ENCODE assay signal across 8 mouse cellular contexts in the genomic region with DNA sequence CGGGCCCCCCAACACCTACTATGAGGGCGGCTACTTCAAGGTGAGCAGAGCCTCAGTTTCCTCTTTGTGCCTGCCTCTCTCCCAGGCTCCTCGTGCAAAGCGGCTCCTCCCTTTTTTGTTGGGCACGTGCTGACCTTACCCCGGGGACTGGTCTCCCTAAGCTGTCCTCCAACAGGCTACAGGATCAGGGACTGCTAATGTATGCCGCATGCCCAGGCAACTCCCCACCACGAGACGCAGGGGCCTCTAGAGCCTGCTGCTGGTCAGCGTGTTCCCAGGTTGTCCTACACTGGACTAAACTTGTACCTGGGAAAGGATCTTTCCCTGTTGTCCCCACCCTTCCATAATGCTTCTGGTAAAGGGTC. TPM values are rescaled to one million over a fixed set of nuclear protein-coding genes. Genes with fewer than 3 reads are reported as not detected.
DNase-seq lines count a peak whose midpoint lies in the region; ATAC-seq and TF ChIP-seq lines count a peak whose summit lies in the region.

No protein-coding gene starts in this region.

- no peaks in the 10 kb centered on the region for H3K27me3 ChIP-seq in CH12.LX (replicated peaks)
- no peaks in the 10 kb centered on the region for H3K27me3 ChIP-seq in embryonic facial prominence, embryonic 13.5 days
- no peaks in the 10 kb centered on the region for H3K27me3 ChIP-seq in intestine, embryonic 15.5 days (replicated peaks)

- 0% methylated on average over 10 of the region's 10 CpGs for WGBS in embryonic facial prominence, embryonic 13.5 days
- under 1% methylated on average over 10 of the region's 10 CpGs for whole genome bisulfite sequencing in intestine, embryonic 15.5 days
- WGBS in macrophage (ENCODE audit: missing documents) = under 1% methylated on average over 10 of the region's 10 CpGs

- H3K4me1 ChIP-seq in CH12.LX (ENCODE audit: control insufficient read depth in 1 of 2, insufficient read depth in 2 of 2) = peaks cover 24 to 35% of the 10 kb centered on the region in 2 experiments
- H3K4me1 ChIP-seq in embryonic facial prominence, embryonic 13.5 days = peaks cover 22% of the 10 kb centered on the region
- peaks cover 24% of the 10 kb centered on the region for H3K4me1 ChIP-seq in intestine, embryonic 15.5 days (replicated peaks)

- in situ Hi-C loops in CH12.LX (cut with MboI; ENCODE audit: low pct_ligation_motif_present, low pct_unique_long_range_greater_than_20kb, low sequenced_read_pairs) = no loop called here

- dilution Hi-C loops in CH12.LX (cut with MboI; ENCODE audit: extremely low pct_ligation_motif_present, extremely low pct_unique_long_range_greater_than_20kb, low sequenced_read_pairs) = no loop called here

- TF ChIP-seq POLR2A in CH12.LX (IDR thresholded peaks at IDR 0.05; ENCODE audit: low read depth, low read length) = no peak

- no peak for TF ChIP-seq CTCF in CH12.LX (conservative IDR thresholded peaks at IDR 0.05 in 1 of 2, IDR thresholded peaks at IDR 0.05 in 1 of 2; ENCODE audit: low read depth in 2 of 2, low read length in 2 of 2)

- H3K36me3 ChIP-seq in CH12.LX (replicated peaks in 1 of 2; ENCODE audit: control insufficient read depth in 1 of 2, insufficient read depth in 1 of 2, low read length in 1 of 2) = peaks cover 28 to 42% of the 10 kb centered on the region in 2 experiments
- peaks cover 38% of the 10 kb centered on the region for H3K36me3 ChIP-seq in embryonic facial prominence, embryonic 13.5 days
- H3K36me3 ChIP-seq in intestine, embryonic 15.5 days = peaks cover 26% of the 10 kb centered on the region
- peaks cover 31% of the 10 kb centered on the region for H3K36me3 ChIP-seq in macrophage (ENCODE audit: inconsistent target)

- ATAC-seq in embryonic facial prominence, embryonic 13.5 days (ENCODE audit: insufficient number of reproducible peaks, insufficient read depth, low FRiP score, low TSS enrichment, low read depth) = no peak
- ATAC-seq in intestine, embryonic 15.5 days = peak; percentile 3; the same call in 1 of the 2 replicates

- H3K27ac ChIP-seq in CH12.LX (ENCODE audit: insufficient read depth, low read depth) (peak overlapping the region; percentile 58), macrophage (peak overlapping the region; percentile 77)
- H3K27ac ChIP-seq in embryonic facial prominence, embryonic 13.5 days = peak overlapping the region; percentile 71
- peak overlapping the region; percentile 74 for H3K27ac ChIP-seq in intestine, embryonic 15.5 days

- peak overlapping the region; percentile 97 for H3K9ac ChIP-seq in CH12.LX (ENCODE audit: insufficient read depth, low read depth)
- peak overlapping the region; percentile 90 for H3K9ac ChIP-seq in embryonic facial prominence, embryonic 13.5 days
- H3K9ac ChIP-seq in intestine, embryonic 15.5 days = peak overlapping the region; percentile 80

- TF ChIP-seq RAD21 in CH12.LX (IDR thresholded peaks at IDR 0.05; ENCODE audit: low read depth, low read length) = no peak

- intact Hi-C loops in heart, postnatal 25 days (cut with DNase I) = no loop called here

- no peak for TF ChIP-seq EP300 in CH12.LX (IDR thresholded peaks at IDR 0.05; ENCODE audit: low read length)

- peaks cover 2% of the 10 kb centered on the region for H3K9me3 ChIP-seq in CH12.LX (replicated peaks; ENCODE audit: low read length)
- H3K9me3 ChIP-seq in embryonic facial prominence, embryonic 13.5 days = no peaks in the 10 kb centered on the region
- no peaks in the 10 kb centered on the region for H3K9me3 ChIP-seq in intestine, embryonic 15.5 days

- peak; percentile 96 for DNase-seq in heart, adult 11 months
- DNase-seq in heart, postnatal 25 days (ENCODE audit: low spot score) = no peak
- no peak for DNase-seq in CH12.LX (ENCODE audit: extremely low read depth)
- DNase-seq in thymus, postnatal 14 days = peak; percentile 48
- no peak for DNase-seq in yolk sac, embryonic 10.5 days (ENCODE audit: low spot score)

- H3K79me2 ChIP-seq in CH12.LX (replicated peaks; ENCODE audit: control insufficient read depth, extremely low read depth, insufficient read depth, poor library complexity, severe bottlenecking) (peaks cover 31% of the 10 kb centered on the region), macrophage (ENCODE audit: inconsistent target) (peaks cover 46% of the 10 kb centered on the region)

- H3K4me2 ChIP-seq in CH12.LX (ENCODE audit: insufficient read depth, low read depth, poor library complexity, severe bottlenecking) = peak overlapping the region; percentile 69; the same call in 1 of the 2 replicates
- peak overlapping the region; percentile 93 for H3K4me2 ChIP-seq in embryonic facial prominence, embryonic 13.5 days
- H3K4me2 ChIP-seq in intestine, embryonic 15.5 days (replicated peaks) = peak overlapping the region; percentile 84

- H3K4me3 ChIP-seq in CH12.LX (replicated peaks in 1 of 3; ENCODE audit: low read depth in 2 of 3, low read length in 2 of 3, poor library complexity in 1 of 3) = peak overlapping the region; percentile 92 to 98 (median 93)
- peak overlapping the region; percentile 89 for H3K4me3 ChIP-seq in embryonic facial prominence, embryonic 13.5 days
- peak overlapping the region; percentile 72 for H3K4me3 ChIP-seq in intestine, embryonic 15.5 days (replicated peaks)
- H3K4me3 ChIP-seq in macrophage (ENCODE audit: inconsistent target) = peak overlapping the region; percentile 99

TF ChIP-seq in CH12.LX, 34 proteins besides CTCF, POLR2A, EP300 and RAD21 (continues in another document):
- TF ChIP-seq MAX (IDR thresholded peaks at IDR 0.05; ENCODE audit: low read length) = peak; percentile 30; the same call in 1 of the 2 replicates

RNA-seq across cellular contexts. Expression of a gene that starts 0.5 kb away (rescaled TPM):
- 100 to 1,000 TPM; 183 to 190 TPM for total RNA-seq in heart, postnatal 25 days (2021)
- total RNA-seq in CH12.LX (2012; rRNA removed) = 335 and 348 TPM in 2 replicates
- total RNA-seq in CH12.LX (2014; rRNA removed) = 323 and 331 TPM in 2 replicates
- polyA plus RNA-seq in CH12.LX (2012; ENCODE audit: insufficient read length, low read depth) = 314 and 354 TPM in 2 replicates
- polyA plus RNA-seq in embryonic facial prominence, embryonic 13.5 days (2015; fragmentation: Nextera tagmentation; extraction: Ambion mirVana) = 102 and 106 TPM in 2 replicates
- 137 and 144 TPM in 2 replicates for polyA plus RNA-seq in intestine, embryonic 15.5 days (2015; fragmentation: Nextera tagmentation; extraction: Ambion mirVana)
- total RNA-seq in macrophage (2018; cell fraction: chromatin; rRNA removed) = 10 to 100 TPM; 13.0 to 60.5 (median 36.9) TPM
- 100 to 1,000 TPM in 15 of 26 experiments, 10 to 100 TPM in 11; 63.5 to 144 (median 105) TPM for total RNA-seq in macrophage (2018; cell fraction: cytosol; rRNA removed)
- total RNA-seq in macrophage (2018; cell fraction: nucleus; rRNA removed) = 10 to 100 TPM; 20.0 to 78.1 (median 41.8) TPM
- polyA plus RNA-seq in macrophage (2018) = 78.9 to 136 TPM (median 128 TPM) in 3 replicates

RNA-seq across cellular contexts. Expression of a gene that starts 6.3 kb away (rescaled TPM):
- total RNA-seq in heart, postnatal 25 days (2021) = 1 to 10 TPM; 6.0 to 7.2 TPM
- total RNA-seq in CH12.LX (2012; rRNA removed) = 0.17 and 0.67 TPM in 2 replicates
- total RNA-seq in CH12.LX (2014; rRNA removed) = 0.45 and 0.59 TPM in 2 replicates
- 0.30 and 0.73 TPM in 2 replicates for polyA plus RNA-seq in CH12.LX (2012; ENCODE audit: insufficient read length, low read depth)
- 0.81 and 0.84 TPM in 2 replicates for polyA plus RNA-seq in embryonic facial prominence, embryonic 13.5 days (2015; fragmentation: Nextera tagmentation; extraction: Ambion mirVana)
- polyA plus RNA-seq in intestine, embryonic 15.5 days (2015; fragmentation: Nextera tagmentation; extraction: Ambion mirVana) = 0.52 and 0.76 TPM in 2 replicates
- 1 to 10 TPM in 24 of 26 experiments, under 1 TPM in 1, not detected in 1; 0.62 to 6.0 (median 1.8) TPM for total RNA-seq in macrophage (2018; cell fraction: chromatin; rRNA removed)
- under 1 TPM in 22 of 26 experiments, not detected in 4; 0.09 to 0.70 (median 0.23) TPM for total RNA-seq in macrophage (2018; cell fraction: cytosol; rRNA removed)
- 1 to 10 TPM in 6 of 26 experiments, under 1 TPM in 13, not detected in 7; 0.46 to 2.8 (median 0.72) TPM for total RNA-seq in macrophage (2018; cell fraction: nucleus; rRNA removed)
- polyA plus RNA-seq in macrophage (2018) = 0.30 TPM in 1 of 3 replicates, not detected in the others

RNA-seq across cellular contexts. Expression of a gene that starts 13.4 kb away (rescaled TPM):
- 10 to 100 TPM; 18.3 to 19.4 TPM for total RNA-seq in heart, postnatal 25 days (2021)
- 33.7 and 58.9 TPM in 2 replicates for total RNA-seq in CH12.LX (2012; rRNA removed)
- 34.4 and 42.8 TPM in 2 replicates for total RNA-seq in CH12.LX (2014; rRNA removed)
- polyA plus RNA-seq in CH12.LX (2012; ENCODE audit: insufficient read length, low read depth) = 42.0 and 44.5 TPM in 2 replicates
- 58.1 and 62.1 TPM in 2 replicates for polyA plus RNA-seq in embryonic facial prominence, embryonic 13.5 days (2015; fragmentation: Nextera tagmentation; extraction: Ambion mirVana)
- polyA plus RNA-seq in intestine, embryonic 15.5 days (2015; fragmentation: Nextera tagmentation; extraction: Ambion mirVana) = 62.8 and 63.0 TPM in 2 replicates
- 10 to 100 TPM in 14 of 26 experiments, 1 to 10 TPM in 11, not detected in 1; 1.1 to 37.8 (median 12.3) TPM for total RNA-seq in macrophage (2018; cell fraction: chromatin; rRNA removed)
- total RNA-seq in macrophage (2018; cell fraction: cytosol; rRNA removed) = 10 to 100 TPM; 17.3 to 47.8 (median 35.3) TPM
- total RNA-seq in macrophage (2018; cell fraction: nucleus; rRNA removed) = 10 to 100 TPM in 17 of 26 experiments, 1 to 10 TPM in 9; 4.1 to 33.8 (median 13.1) TPM
- 10.4 to 41.3 TPM (median 25.9 TPM) in 3 replicates for polyA plus RNA-seq in macrophage (2018)

RNA-seq across cellular contexts. Expression of a gene that starts 18.2 kb away (rescaled TPM):
- not detected for total RNA-seq in heart, postnatal 25 days (2021)
- total RNA-seq in CH12.LX (2012; rRNA removed) (62.4 and 110 TPM in 2 replicates), CH12.LX (2014; rRNA removed) (55.4 and 61.9 TPM in 2 replicates)
- polyA plus RNA-seq in CH12.LX (2012; ENCODE audit: insufficient read length, low read depth) (167 and 171 TPM in 2 replicates), macrophage (2018) (not detected in 3 replicates)
- polyA plus RNA-seq in embryonic facial prominence, embryonic 13.5 days (2015; fragmentation: Nextera tagmentation; extraction: Ambion mirVana) = 11.3 and 11.8 TPM in 2 replicates
- 23.6 and 28.6 TPM in 2 replicates for polyA plus RNA-seq in intestine, embryonic 15.5 days (2015; fragmentation: Nextera tagmentation; extraction: Ambion mirVana)
- total RNA-seq in macrophage (2018; cell fraction: chromatin; rRNA removed) = not detected
- total RNA-seq in macrophage (2018; cell fraction: cytosol; rRNA removed) = not detected
- not detected for total RNA-seq in macrophage (2018; cell fraction: nucleus; rRNA removed)

RNA-seq across cellular contexts. Expression of a gene that starts 21.8 kb away (rescaled TPM):
- 1,000 to 10,000 TPM; 1,236 to 1,242 TPM for total RNA-seq in heart, postnatal 25 days (2021)
- total RNA-seq in CH12.LX (2012; rRNA removed) = 312 and 421 TPM in 2 replicates
- total RNA-seq in CH12.LX (2014; rRNA removed) = 617 and 710 TPM in 2 replicates
- 358 and 360 TPM in 2 replicates for polyA plus RNA-seq in CH12.LX (2012; ENCODE audit: insufficient read length, low read depth)
- polyA plus RNA-seq in embryonic facial prominence, embryonic 13.5 days (2015; fragmentation: Nextera tagmentation; extraction: Ambion mirVana) = 703 and 715 TPM in 2 replicates
- 1,119 and 1,131 TPM in 2 replicates for polyA plus RNA-seq in intestine, embryonic 15.5 days (2015; fragmentation: Nextera tagmentation; extraction: Ambion mirVana)
- 100 to 1,000 TPM in 1 of 26 experiments, 10 to 100 TPM in 24, 1 to 10 TPM in 1; 9.3 to 103 (median 24.2) TPM for total RNA-seq in macrophage (2018; cell fraction: chromatin; rRNA removed)
- 100 to 1,000 TPM; 223 to 350 (median 282) TPM for total RNA-seq in macrophage (2018; cell fraction: cytosol; rRNA removed)
- 100 to 1,000 TPM in 24 of 26 experiments, 10 to 100 TPM in 2; 52.0 to 234 (median 147) TPM for total RNA-seq in macrophage (2018; cell fraction: nucleus; rRNA removed)
- 331 to 456 TPM (median 356 TPM) in 3 replicates for polyA plus RNA-seq in macrophage (2018)

Comparison
In these comparisons a context has a peak if more than half of its experiments do, and no peak if none do; other contexts are left out.
1. DNase-seq: peak in heart, adult 11 months (single experiment) and thymus, postnatal 14 days (single experiment); none in heart, postnatal 25 days (single experiment), CH12.LX (single experiment) and yolk sac, embryonic 10.5 days (single experiment).
2. Peak in every context shown above with its lines, with median percentiles within 50 percentile points of each other: H3K27ac ChIP-seq, H3K4me2 ChIP-seq, H3K4me3 ChIP-seq and H3K9ac ChIP-seq.